Comparison of ENCODE assay signal across 26 mouse cellular contexts in the genomic region with DNA sequence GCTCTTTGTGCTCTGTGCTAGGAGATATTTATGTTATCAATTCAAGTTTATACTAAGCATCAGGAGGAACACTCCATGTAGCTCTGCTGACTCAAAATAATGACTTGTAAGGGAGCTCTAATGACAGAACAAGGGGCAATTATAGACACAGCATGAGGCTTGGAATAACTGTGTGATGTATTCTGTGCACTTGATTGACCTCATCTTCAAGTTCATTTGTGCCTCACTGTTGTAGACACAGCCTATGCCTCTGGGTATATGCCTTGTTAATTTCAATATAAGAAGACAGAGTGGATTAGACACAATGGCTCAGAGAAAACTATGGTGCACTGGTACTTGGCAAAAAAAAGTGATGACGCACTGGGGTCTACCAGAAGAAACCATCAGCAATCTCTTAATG.
DNase-seq lines count a peak whose midpoint lies in the region; ATAC-seq and TF ChIP-seq lines count a peak whose summit lies in the region.
"Had no signal": no experiment of that assay in that cellular context is flagged by ENCODE, and none has a peak within 500 bp of the region (broad histone marks: within the 10 kb centered on the region; RNA-seq: fewer than 3 reads in every experiment).

No protein-coding gene starts in this region.

- no peak for TF ChIP-seq EP300 in heart, adult 2 months (IDR thresholded peaks at IDR 0.05; ENCODE audit: insufficient read depth, low read depth, low read length)

- no peaks in the 10 kb centered on the region for H3K79me2 ChIP-seq in heart, adult 2 months (replicated peaks; ENCODE audit: control insufficient read depth, insufficient read depth, low read length)

- no peak for ATAC-seq in forebrain, embryonic 14.5 days
- peak; percentile 65; the same call in 1 of the 2 replicates for ATAC-seq in hindbrain, embryonic 15.5 days (ENCODE audit: low FRiP score, low read depth)
- ATAC-seq in neural tube, embryonic 14.5 days (ENCODE audit: low read depth), result peak; percentile 63; the same call in 1 of the 2 replicates
- ATAC-seq: intestine, postnatal 0 days; liver, embryonic 12.5 days; liver, postnatal 0 days had no signal

- no peak overlapping the region for H3K9ac ChIP-seq in forebrain, embryonic 14.5 days (ENCODE audit: low read length)
- no peak overlapping the region for H3K9ac ChIP-seq in hindbrain, embryonic 15.5 days
- no peak overlapping the region for H3K9ac ChIP-seq in neural tube, embryonic 14.5 days (replicated peaks; ENCODE audit: low read depth, low read length)
- no peak overlapping the region for H3K9ac ChIP-seq in heart, adult 2 months (ENCODE audit: low read depth, low read length)
- H3K9ac ChIP-seq: embryonic facial prominence, embryonic 15.5 days; heart, embryonic 15.5 days; liver, embryonic 12.5 days; liver, postnatal 0 days; midbrain, embryonic 12.5 days had no signal

- H3K27me3 ChIP-seq in forebrain, embryonic 14.5 days (replicated peaks; ENCODE audit: control insufficient read depth, insufficient read depth, low read length), result no peaks in the 10 kb centered on the region
- H3K27me3 ChIP-seq in forebrain, embryonic 10.5 days (ENCODE audit: poor library complexity, severe bottlenecking), result no peaks in the 10 kb centered on the region
- no peaks in the 10 kb centered on the region for H3K27me3 ChIP-seq in hindbrain, embryonic 15.5 days
- H3K27me3 ChIP-seq in neural tube, embryonic 14.5 days (ENCODE audit: control insufficient read depth, insufficient read depth, low read length), result no peaks in the 10 kb centered on the region
- H3K27me3 ChIP-seq in heart, adult 2 months (ENCODE audit: control insufficient read depth, insufficient read depth, low read length), result no peaks in the 10 kb centered on the region
- H3K27me3 ChIP-seq: embryonic facial prominence, embryonic 15.5 days; heart, embryonic 15.5 days; liver, embryonic 12.5 days; midbrain, embryonic 12.5 days had no signal

- intact Hi-C loops in heart, adult 2 months (cut with DNase I), result no loop called here

- TF ChIP-seq CTCF in brain, embryonic 14.5 days (IDR thresholded peaks at IDR 0.05; ENCODE audit: borderline replicate concordance, extremely low read depth, insufficient read depth, insufficient read length), result no peak
- no peak for TF ChIP-seq CTCF in heart, adult 2 months (IDR thresholded peaks at IDR 0.05)

- no peak overlapping the region for H3K4me3 ChIP-seq in forebrain, embryonic 14.5 days (ENCODE audit: low read depth, low read length)
- H3K4me3 ChIP-seq in forebrain, embryonic 10.5 days, result no peak overlapping the region
- no peak overlapping the region for H3K4me3 ChIP-seq in hindbrain, embryonic 15.5 days
- H3K4me3 ChIP-seq in neural tube, embryonic 14.5 days (ENCODE audit: low read depth, low read length), result no peak overlapping the region
- H3K4me3 ChIP-seq in heart, adult 2 months, result no peak overlapping the region
- H3K4me3 ChIP-seq: embryonic facial prominence, embryonic 10.5 days; embryonic facial prominence, embryonic 15.5 days; heart, embryonic 10.5 days; heart, embryonic 15.5 days; liver, embryonic 12.5 days; midbrain, embryonic 12.5 days had no signal

- WGBS in forebrain, embryonic 14.5 days, result 37% methylated on average over 1 of the region's 1 CpGs
- 56% methylated on average over 1 of the region's 1 CpGs for WGBS in forebrain, embryonic 10.5 days
- WGBS in hindbrain, embryonic 15.5 days, result 67% methylated on average over 1 of the region's 1 CpGs
- 59% methylated on average over 1 of the region's 1 CpGs for WGBS in neural tube, embryonic 14.5 days
- WGBS in heart, adult 2 months, result 79% methylated on average over 1 of the region's 1 CpGs

- H3K36me3 ChIP-seq in forebrain, embryonic 14.5 days (ENCODE audit: control insufficient read depth, insufficient read depth, low read length), result no peaks in the 10 kb centered on the region
- no peaks in the 10 kb centered on the region for H3K36me3 ChIP-seq in forebrain, embryonic 10.5 days (replicated peaks)
- H3K36me3 ChIP-seq in hindbrain, embryonic 15.5 days, result no peaks in the 10 kb centered on the region
- H3K36me3 ChIP-seq in neural tube, embryonic 14.5 days (ENCODE audit: control insufficient read depth, insufficient read depth, low read length), result no peaks in the 10 kb centered on the region
- H3K36me3 ChIP-seq in heart, adult 2 months (ENCODE audit: control insufficient read depth, insufficient read depth, low read length), result no peaks in the 10 kb centered on the region
- H3K36me3 ChIP-seq: embryonic facial prominence, embryonic 10.5 days; embryonic facial prominence, embryonic 15.5 days; heart, embryonic 10.5 days; heart, embryonic 15.5 days; liver, embryonic 12.5 days; midbrain, embryonic 12.5 days had no signal

- H3K9me3 ChIP-seq in forebrain, embryonic 14.5 days (replicated peaks; ENCODE audit: control insufficient read depth, low read length), result no peaks in the 10 kb centered on the region
- H3K9me3 ChIP-seq in forebrain, embryonic 10.5 days, result no peaks in the 10 kb centered on the region
- H3K9me3 ChIP-seq in hindbrain, embryonic 15.5 days, result no peaks in the 10 kb centered on the region
- no peaks in the 10 kb centered on the region for H3K9me3 ChIP-seq in neural tube, embryonic 14.5 days (ENCODE audit: control insufficient read depth, low read length)
- H3K9me3 ChIP-seq: embryonic facial prominence, embryonic 10.5 days; embryonic facial prominence, embryonic 15.5 days; heart, embryonic 10.5 days; heart, embryonic 15.5 days; liver, embryonic 12.5 days; midbrain, embryonic 12.5 days had no signal

- DNase-seq in forebrain, embryonic 14.5 days (ENCODE audit: low spot score), result peak; percentile 10
- DNase-seq in forebrain, embryonic 10.5 days (ENCODE audit: extremely low spot score, low spot score), result no peak
- DNase-seq in brain, embryonic 14.5 days (ENCODE audit: low read depth), result peak; percentile 63
- DNase-seq in heart, adult 2 months, result no peak
- DNase-seq in layer of hippocampus, adult 11-12 months (ENCODE audit: low spot score), result no peak
- DNase-seq in kidney, postnatal 14 days, result no peak
- DNase-seq: adrenal gland, adult 2 months; cerebellum, adult 8-10 months; cerebellum, postnatal 25 days; gastrocnemius, postnatal 10 days; kidney, postnatal 36 days; liver, postnatal 0 days; lung, postnatal 36 days; right cerebral cortex, postnatal 4 days; thymus, adult 18-20 months; thymus, postnatal 25 days had no signal

- H3K4me2 ChIP-seq in forebrain, embryonic 14.5 days (ENCODE audit: low read length), result no peak overlapping the region
- no peak overlapping the region for H3K4me2 ChIP-seq in hindbrain, embryonic 15.5 days
- H3K4me2 ChIP-seq in neural tube, embryonic 14.5 days (ENCODE audit: low read depth, low read length), result no peak overlapping the region
- H3K4me2 ChIP-seq: embryonic facial prominence, embryonic 15.5 days; heart, embryonic 15.5 days; liver, embryonic 12.5 days; midbrain, embryonic 12.5 days had no signal

- TF ChIP-seq POLR2A in brain, embryonic 14.5 days (IDR thresholded peaks at IDR 0.05; ENCODE audit: borderline replicate concordance, extremely low read depth, insufficient read depth, insufficient read length, poor library complexity, severe bottlenecking), result no peak
- TF ChIP-seq POLR2A in heart, adult 2 months (IDR thresholded peaks at IDR 0.05; ENCODE audit: insufficient read depth, low read depth, low read length), result no peak

- no peak overlapping the region for H3K27ac ChIP-seq in forebrain, embryonic 14.5 days (ENCODE audit: low read depth, low read length)
- H3K27ac ChIP-seq in forebrain, embryonic 10.5 days, result no peak overlapping the region
- no peak overlapping the region for H3K27ac ChIP-seq in hindbrain, embryonic 15.5 days (replicated peaks)
- no peak overlapping the region for H3K27ac ChIP-seq in neural tube, embryonic 14.5 days (ENCODE audit: low read depth, low read length)
- no peak overlapping the region for H3K27ac ChIP-seq in heart, adult 2 months
- H3K27ac ChIP-seq: embryonic facial prominence, embryonic 10.5 days; embryonic facial prominence, embryonic 15.5 days; heart, embryonic 10.5 days; heart, embryonic 15.5 days; liver, embryonic 12.5 days; midbrain, embryonic 12.5 days; stomach, postnatal 0 days had no signal

- H3K4me1 ChIP-seq in forebrain, embryonic 14.5 days (ENCODE audit: control insufficient read depth, insufficient read depth, low read length), result no peaks in the 10 kb centered on the region
- H3K4me1 ChIP-seq in forebrain, embryonic 10.5 days, result peaks cover 17% of the 10 kb centered on the region
- no peaks in the 10 kb centered on the region for H3K4me1 ChIP-seq in hindbrain, embryonic 15.5 days (replicated peaks)
- no peaks in the 10 kb centered on the region for H3K4me1 ChIP-seq in neural tube, embryonic 14.5 days (ENCODE audit: control insufficient read depth, insufficient read depth, low read length)
- no peaks in the 10 kb centered on the region for H3K4me1 ChIP-seq in heart, adult 2 months (ENCODE audit: control insufficient read depth, insufficient read depth, low read length)
- H3K4me1 ChIP-seq: embryonic facial prominence, embryonic 10.5 days; embryonic facial prominence, embryonic 15.5 days; heart, embryonic 10.5 days; heart, embryonic 15.5 days; liver, embryonic 12.5 days had no signal

Comparison
In these comparisons a context has a peak if more than half of its experiments do, and no peak if none do; other contexts are left out.
1. DNase-seq: peak in forebrain, embryonic 14.5 days (single experiment) and brain, embryonic 14.5 days (single experiment); none in forebrain, embryonic 10.5 days (single experiment), heart, adult 2 months (0 of 2), layer of hippocampus, adult 11-12 months (single experiment) and kidney, postnatal 14 days (single experiment).